In the genomic region with DNA sequence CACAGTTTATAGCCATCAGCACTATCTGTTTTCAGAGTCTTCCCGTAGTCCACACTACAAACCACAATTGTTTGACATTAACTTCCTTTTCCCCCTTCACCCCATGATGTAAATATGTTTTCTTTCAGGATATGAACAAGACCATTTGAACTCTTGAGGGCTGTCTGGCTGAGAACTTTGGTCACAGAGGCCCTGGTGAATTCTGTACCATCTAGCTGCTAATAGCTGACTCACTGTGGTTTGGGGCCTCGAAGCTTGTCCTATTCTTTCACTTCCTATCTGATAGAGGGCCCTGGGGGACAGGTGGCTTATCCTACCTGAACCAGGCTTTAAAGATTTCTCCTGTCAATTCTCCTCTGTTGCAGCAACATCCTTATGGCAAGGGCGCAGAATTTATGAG, we compare ENCODE assay signal across 21 mouse cellular contexts.
DNase-seq lines count a peak whose midpoint lies in the region; ATAC-seq and TF ChIP-seq lines count a peak whose summit lies in the region.
"Had no signal": no experiment of that assay in that cellular context is flagged by ENCODE, and none has a peak within 500 bp of the region (broad histone marks: within the 10 kb centered on the region; RNA-seq: fewer than 3 reads in every experiment).

No protein-coding gene starts in this region.

- TF ChIP-seq EP300 in MEL (IDR thresholded peaks at IDR 0.05; ENCODE audit: low read depth in 1 of 2, low read length in 2 of 2) = no peak

- H3K27ac ChIP-seq in MEL (ENCODE audit: control insufficient read depth, low read depth, low read length) = no peak overlapping the region
- no peak overlapping the region for H3K27ac ChIP-seq in forebrain, embryonic 14.5 days (ENCODE audit: low read depth, low read length)
- H3K27ac ChIP-seq: forebrain, embryonic 12.5 days; hindbrain, embryonic 14.5 days; kidney, postnatal 0 days; left cerebral cortex, adult 2 months; limb, embryonic 13.5 days had no signal

- H3K4me3 ChIP-seq in MEL (ENCODE audit: control insufficient read depth in 1 of 2, insufficient read depth in 1 of 2, low read depth in 2 of 2, low read length in 2 of 2) = no peak overlapping the region
- H3K4me3 ChIP-seq in forebrain, embryonic 14.5 days (ENCODE audit: low read depth, low read length) = no peak overlapping the region
- H3K4me3 ChIP-seq: forebrain, embryonic 12.5 days; left cerebral cortex, adult 2 months; limb, embryonic 13.5 days had no signal

- no peaks in the 10 kb centered on the region for H3K36me3 ChIP-seq in MEL (ENCODE audit: control insufficient read depth in 1 of 2, insufficient read depth in 2 of 2, low read length in 2 of 2)
- H3K36me3 ChIP-seq in forebrain, embryonic 14.5 days (ENCODE audit: control insufficient read depth, insufficient read depth, low read length) = no peaks in the 10 kb centered on the region
- H3K36me3 ChIP-seq: forebrain, embryonic 12.5 days; limb, embryonic 13.5 days had no signal

- no peak overlapping the region for H3K9ac ChIP-seq in MEL (ENCODE audit: control insufficient read depth, low read depth, low read length, poor library complexity, severe bottlenecking)
- H3K9ac ChIP-seq in forebrain, embryonic 14.5 days (ENCODE audit: low read length) = no peak overlapping the region
- H3K9ac ChIP-seq: forebrain, embryonic 12.5 days; hindbrain, embryonic 14.5 days; limb, embryonic 13.5 days had no signal

- H3K27me3 ChIP-seq in MEL (ENCODE audit: control insufficient read depth in 1 of 2, insufficient read depth in 2 of 2, low read length in 2 of 2) = no peaks in the 10 kb centered on the region; a peak in 2 of 4 replicates
- no peaks in the 10 kb centered on the region for H3K27me3 ChIP-seq in forebrain, embryonic 14.5 days (replicated peaks; ENCODE audit: control insufficient read depth, insufficient read depth, low read length)
- H3K27me3 ChIP-seq: forebrain, embryonic 12.5 days; limb, embryonic 13.5 days had no signal

- no peak for TF ChIP-seq CTCF in MEL (IDR thresholded peaks at IDR 0.05 in 2 of 3, conservative IDR thresholded peaks at IDR 0.05 in 1 of 3; ENCODE audit: control insufficient read depth in 1 of 3, insufficient read depth in 1 of 3, low read depth in 2 of 3, low read length in 3 of 3, poor library complexity in 1 of 3, severe bottlenecking in 1 of 3)

- no peaks in the 10 kb centered on the region for H3K4me1 ChIP-seq in MEL (ENCODE audit: control insufficient read depth in 1 of 2, insufficient read depth in 2 of 2, low read length in 2 of 2)
- H3K4me1 ChIP-seq in forebrain, embryonic 14.5 days (ENCODE audit: control insufficient read depth, insufficient read depth, low read length) = peaks cover 3% of the 10 kb centered on the region; the same call in 1 of the 2 replicates
- H3K4me1 ChIP-seq: limb, embryonic 13.5 days had no signal

- peak; percentile 7 to 28 for DNase-seq in spleen, postnatal 36 days (ENCODE audit: low spot score in 2 of 2)
- no peak for DNase-seq in spleen, postnatal 10 days (ENCODE audit: low spot score in 2 of 2)
- DNase-seq in MEL (ENCODE audit: low read depth, low spot score) = peak; percentile 6
- DNase-seq in retina, postnatal 1 day = no peak
- DNase-seq in forebrain, embryonic 14.5 days (ENCODE audit: low spot score) = no peak
- DNase-seq: cerebellum, postnatal 10 days; embryo, embryonic 11 days; gastrocnemius, postnatal 36 days; heart, postnatal 14 days; lung, postnatal 10 days; thymus, adult 2 months had no signal

- no peak overlapping the region for H3K4me2 ChIP-seq in forebrain, embryonic 14.5 days (ENCODE audit: low read length)
- H3K4me2 ChIP-seq: forebrain, embryonic 12.5 days; heart, embryonic 11.5 days; hindbrain, embryonic 14.5 days; limb, embryonic 13.5 days; midbrain, embryonic 11.5 days had no signal

- H3K9me3 ChIP-seq in MEL (replicated peaks; ENCODE audit: insufficient read depth, low read length) = no peaks in the 10 kb centered on the region
- H3K9me3 ChIP-seq in forebrain, embryonic 14.5 days (replicated peaks; ENCODE audit: control insufficient read depth, low read length) = no peaks in the 10 kb centered on the region
- H3K9me3 ChIP-seq: forebrain, embryonic 12.5 days; limb, embryonic 13.5 days had no signal

- WGBS in forebrain, embryonic 14.5 days = 89% methylated on average over 3 of the region's 3 CpGs

- ATAC-seq in inflammation-experienced regulatory T-cells, adult 6 months = peak; percentile 41
- ATAC-seq in forebrain, embryonic 14.5 days = no peak
- ATAC-seq in cerebellum, adult (ENCODE audit: insufficient number of reproducible peaks, low FRiP score, low TSS enrichment) = no peak
- ATAC-seq: intestine, postnatal 0 days had no signal

- no peaks in the 10 kb centered on the region for H3K79me2 ChIP-seq in MEL (ENCODE audit: control insufficient read depth, insufficient read depth, low read length, poor library complexity)

- TF ChIP-seq POLR2A in MEL (IDR thresholded peaks at IDR 0.05; ENCODE audit: control insufficient read depth in 1 of 2, insufficient read depth in 1 of 2, low read depth in 1 of 2, low read length in 2 of 2, poor library complexity in 1 of 2) = no peak

- TF ChIP-seq RAD21 in MEL (IDR thresholded peaks at IDR 0.05; ENCODE audit: low read depth, low read length) = no peak

TF ChIP-seq in MEL, 35 proteins besides CTCF, POLR2A, EP300 and RAD21:
- TF ChIP-seq BHLHE40 (IDR thresholded peaks at IDR 0.05; ENCODE audit: borderline replicate concordance, low read depth, low read length) (no peak), SIN3A (IDR thresholded peaks at IDR 0.05; ENCODE audit: low read length) (no peak), E2F4 (IDR thresholded peaks at IDR 0.05; ENCODE audit: borderline replicate concordance, low read depth, low read length) (no peak), ELF1 (IDR thresholded peaks at IDR 0.05; ENCODE audit: low read depth, low read length) (no peak), NRF1 (IDR thresholded peaks at IDR 0.05; ENCODE audit: insufficient read depth, low read depth, low read length, poor library complexity, severe bottlenecking) (no peak), MAX (IDR thresholded peaks at IDR 0.05; ENCODE audit: low read length) (no peak), ETS1 (IDR thresholded peaks at IDR 0.05; ENCODE audit: low read depth, low read length) (no peak), HCFC1 (IDR thresholded peaks at IDR 0.05; ENCODE audit: low read depth, low read length) (no peak), ZNF384 (IDR thresholded peaks at IDR 0.05; ENCODE audit: low read depth, low read length) (no peak), USF1 (IDR thresholded peaks at IDR 0.05; ENCODE audit: low read depth, low read length) (no peak), ZC3H11A (IDR thresholded peaks at IDR 0.05; ENCODE audit: low read depth, low read length) (no peak), UBTF (IDR thresholded peaks at IDR 0.05; ENCODE audit: borderline replicate concordance, insufficient read depth, low read depth, low read length) (no peak), MYB (IDR thresholded peaks at IDR 0.05; ENCODE audit: low read depth, low read length) (no peak), NELFE (IDR thresholded peaks at IDR 0.05; ENCODE audit: low read depth, low read length) (no peak), GABPA (IDR thresholded peaks at IDR 0.05; ENCODE audit: low read depth, low read length) (no peak)

Comparison
In these comparisons a context has a peak if more than half of its experiments do, and no peak if none do; other contexts are left out.
1. DNase-seq: peak in spleen, postnatal 36 days (2 of 2) and MEL (single experiment); none in spleen, postnatal 10 days (0 of 2), retina, postnatal 1 day (single experiment) and forebrain, embryonic 14.5 days (single experiment).